In the genomic region with DNA sequence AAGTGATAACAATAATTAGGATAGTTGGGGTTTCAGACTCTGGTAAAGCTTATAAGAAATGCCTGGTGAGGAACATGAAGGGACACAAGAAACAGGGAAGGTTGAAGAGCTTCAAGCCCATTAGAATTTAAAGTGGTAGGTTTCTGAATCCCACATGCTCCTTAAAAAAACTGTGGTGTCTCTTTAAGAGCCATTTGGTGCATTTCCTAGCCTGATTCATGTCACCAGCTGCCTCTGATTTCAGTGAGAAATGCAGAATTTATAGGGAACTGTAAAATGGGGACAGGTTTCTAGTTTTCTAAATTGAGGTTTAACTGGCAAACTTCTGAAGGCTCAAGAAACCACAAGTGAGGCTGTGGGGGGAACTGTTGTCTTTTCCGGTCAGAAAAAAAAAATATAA, we compare ENCODE assay signal across 8 mouse cellular contexts. TPM values are rescaled to one million over a fixed set of nuclear protein-coding genes. Genes with fewer than 3 reads are reported as not detected.
DNase-seq lines count a peak whose midpoint lies in the region; ATAC-seq and TF ChIP-seq lines count a peak whose summit lies in the region.

No protein-coding gene starts in this region.

- DNase-seq in layer of hippocampus, adult 18-20 months (ENCODE audit: low spot score in 2 of 2): peak; percentile 16 to 65
- DNase-seq in layer of hippocampus, adult 9-11 months: no peak
- DNase-seq in forebrain, embryonic 10.5 days (ENCODE audit: extremely low spot score, low spot score): no peak
- DNase-seq in testis, postnatal 14 days (ENCODE audit: low spot score): no peak
- no peak for DNase-seq in cerebellum, adult 11-12 months

- H3K9me3 ChIP-seq in forebrain, embryonic 10.5 days: no peaks in the 10 kb centered on the region
- H3K9me3 ChIP-seq in intestine, embryonic 16.5 days (ENCODE audit: control insufficient read depth, low read length): no peaks in the 10 kb centered on the region

- peak overlapping the region; percentile 54 for H3K4me3 ChIP-seq in forebrain, embryonic 10.5 days
- H3K4me3 ChIP-seq in intestine, embryonic 16.5 days (ENCODE audit: low read length): no peak overlapping the region; the same call in 1 of the 2 replicates
- H3K4me3 ChIP-seq in myocyte: peak overlapping the region; percentile 50

- H3ac ChIP-seq in myocyte (ENCODE audit: control insufficient read depth, insufficient read length): peak overlapping the region; percentile 2

- no peak for TF ChIP-seq POLR2A in myocyte (IDR thresholded peaks at IDR 0.05; ENCODE audit: insufficient read length, low read depth)

- peaks cover 46% of the 10 kb centered on the region for H3K4me1 ChIP-seq in forebrain, embryonic 10.5 days
- peaks cover 7% of the 10 kb centered on the region for H3K4me1 ChIP-seq in intestine, embryonic 16.5 days (ENCODE audit: control insufficient read depth, insufficient read depth, low read length)

- H3K27me3 ChIP-seq in forebrain, embryonic 10.5 days (ENCODE audit: poor library complexity, severe bottlenecking): peaks cover 31% of the 10 kb centered on the region
- no peaks in the 10 kb centered on the region for H3K27me3 ChIP-seq in intestine, embryonic 16.5 days (replicated peaks; ENCODE audit: control insufficient read depth, insufficient read depth, low read length)
- no peaks in the 10 kb centered on the region for H3K27me3 ChIP-seq in myocyte (ENCODE audit: control insufficient read depth, insufficient read depth, insufficient read length)

- H3K79me2 ChIP-seq in myocyte (ENCODE audit: control insufficient read depth, insufficient read depth): no peaks in the 10 kb centered on the region

- H3K27ac ChIP-seq in forebrain, embryonic 10.5 days: peak overlapping the region; percentile 86
- no peak overlapping the region for H3K27ac ChIP-seq in intestine, embryonic 16.5 days (ENCODE audit: low read length)

- H3K36me3 ChIP-seq in forebrain, embryonic 10.5 days (replicated peaks): no peaks in the 10 kb centered on the region
- H3K36me3 ChIP-seq in intestine, embryonic 16.5 days (ENCODE audit: control insufficient read depth, insufficient read depth, low read length): no peaks in the 10 kb centered on the region
- H3K36me3 ChIP-seq in myocyte (ENCODE audit: control insufficient read depth, insufficient read depth): no peaks in the 10 kb centered on the region

- 10% methylated on average over 1 of the region's 1 CpGs for WGBS in forebrain, embryonic 10.5 days
- WGBS in intestine, embryonic 16.5 days: 5% methylated on average over 1 of the region's 1 CpGs

- peak overlapping the region; percentile 48 for H3K4me2 ChIP-seq in intestine, embryonic 16.5 days (ENCODE audit: low read depth, low read length)
- peak overlapping the region; percentile 95 for H3K4me2 ChIP-seq in myocyte (ENCODE audit: low read depth)

- ATAC-seq in intestine, embryonic 16.5 days: no peak
- no peak for ATAC-seq in megakaryocyte, adult 5-6 weeks (ENCODE audit: poor library complexity, severe bottlenecking)

- peak overlapping the region; percentile 53; the same call in 1 of the 2 replicates for H3K9ac ChIP-seq in intestine, embryonic 16.5 days (ENCODE audit: low read depth, low read length)

TF ChIP-seq in myocyte, 11 proteins besides CTCF, POLR2A, EP300 and RAD21:
- TF ChIP-seq SRF (IDR thresholded peaks at IDR 0.05; ENCODE audit: control insufficient read depth, insufficient read length, low read depth) (no peak), POLR2AphosphoS2 (IDR thresholded peaks at IDR 0.05; ENCODE audit: insufficient read length, low read depth) (no peak), REST (IDR thresholded peaks at IDR 0.05; ENCODE audit: insufficient read depth, insufficient read length) (no peak), CEBPB (IDR thresholded peaks at IDR 0.05; ENCODE audit: insufficient read depth, poor library complexity, severe bottlenecking) (no peak), TCF3 (IDR thresholded peaks at IDR 0.05; ENCODE audit: insufficient read length, low read depth) (no peak), E2F4 (IDR thresholded peaks at IDR 0.05; ENCODE audit: insufficient read depth) (no peak), USF1 (IDR thresholded peaks at IDR 0.05; ENCODE audit: low read depth) (no peak), MYOG (IDR thresholded peaks at IDR 0.05; ENCODE audit: control insufficient read depth in 1 of 3, insufficient read depth in 1 of 3, insufficient read length in 2 of 3, low read depth in 2 of 3) (no peak)

RNA-seq across cellular contexts. Expression of a gene that starts 0.3 kb away (rescaled TPM):
- total RNA-seq in layer of hippocampus, adult 18-20 months (2021): 1 to 10 TPM; 1.5 TPM
- 0.44 and 0.64 TPM in 2 replicates for polyA plus RNA-seq in forebrain, embryonic 10.5 days (2016; fragmentation: Nextera tagmentation; extraction: Ambion mirVana)
- 6.1 and 7.0 TPM in 2 replicates for polyA plus RNA-seq in intestine, embryonic 16.5 days (2015; fragmentation: Nextera tagmentation; extraction: Ambion mirVana)
- polyA plus RNA-seq in myocyte (2012; fragmentation: generic; extraction: Trizol): 0.82 TPM
- 31.7 and 42.7 TPM in 2 replicates for total RNA-seq in megakaryocyte, adult 5-6 weeks (2015)
- 25.1 and 25.3 TPM in 2 replicates for total RNA-seq in megakaryocyte, adult 5-6 weeks (2017)

RNA-seq across cellular contexts. Expression of a gene that starts 0.8 kb away (rescaled TPM):
- total RNA-seq in layer of hippocampus, adult 18-20 months (2021): 10 to 100 TPM in 1 of 2 experiments, 1 to 10 TPM in 1; 9.9 to 10.6 TPM
- polyA plus RNA-seq in forebrain, embryonic 10.5 days (2016; fragmentation: Nextera tagmentation; extraction: Ambion mirVana): 4.7 and 7.4 TPM in 2 replicates
- polyA plus RNA-seq in intestine, embryonic 16.5 days (2015; fragmentation: Nextera tagmentation; extraction: Ambion mirVana): 3.6 and 4.3 TPM in 2 replicates
- 16.4 TPM for polyA plus RNA-seq in myocyte (2012; fragmentation: generic; extraction: Trizol)
- not detected in 2 replicates for total RNA-seq in megakaryocyte, adult 5-6 weeks (2015)
- not detected in 2 replicates for total RNA-seq in megakaryocyte, adult 5-6 weeks (2017)

Comparison
In these comparisons a context has a peak if more than half of its experiments do, and no peak if none do; other contexts are left out.
1. DNase-seq: peak in layer of hippocampus, adult 18-20 months (2 of 2); none in layer of hippocampus, adult 9-11 months (single experiment), forebrain, embryonic 10.5 days (single experiment), testis, postnatal 14 days (single experiment) and cerebellum, adult 11-12 months (single experiment).